Mouse (Mus musculus) small intestine, adult 2 months (tissue): Measurements from ENCODE around the gene Foxp1.

Experiments
- CTCF ChIP-seq: fragments of 200-500 bp; IDR thresholded peaks from 2 replicates; pipeline ENCODE4 v1.5.1; 2012; ENCODE audit warnings: low read depth, mild to moderate bottlenecking, control low read depth, inconsistent platforms, low read length, moderate library complexity, mixed read lengths; ENCODE audit not compliant: insufficient replicate concordance, insufficient read length; ENCODE audit errors: extremely low read depth
- POLR2A ChIP-seq: fragments of 200-500 bp; IDR thresholded peaks from 2 replicates; pipeline ENCODE4 v1.6.1; 2012; ENCODE audit warnings: low read depth, mild to moderate bottlenecking, control low read depth, inconsistent platforms, low read length, moderate library complexity

DNA sequence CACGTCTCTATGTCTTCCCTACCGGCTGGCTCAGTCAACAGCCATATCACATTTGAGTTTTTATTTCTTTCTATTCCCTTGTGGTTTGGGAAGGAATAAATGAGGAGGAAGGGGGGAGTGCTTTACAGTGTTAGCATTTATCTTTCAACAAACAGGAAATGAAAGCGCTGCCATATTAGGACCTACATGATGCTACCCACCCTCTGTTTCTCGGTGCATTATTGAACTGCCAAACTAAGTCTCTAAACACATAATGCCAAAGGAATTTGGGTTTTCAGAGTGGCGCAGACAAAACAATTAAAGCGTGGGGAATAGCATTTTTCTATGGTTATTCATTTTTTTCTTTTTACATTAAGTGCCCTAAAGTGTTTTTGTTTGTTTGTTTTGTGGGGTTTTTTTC is 566.8 kb downstream of the Foxp1 start:
- no peak for TF ChIP-seq CTCF
- no peak for TF ChIP-seq POLR2A
